Mouse (Mus musculus): Measurements from ENCODE around the gene Tdgf1. TPM values are rescaled to one million over a fixed set of nuclear protein-coding genes. Genes with fewer than 3 reads are reported as not detected.

The Tdgf1 gene
- polyA plus RNA-seq, 1 experiment from 2014 or later: not detected

GRCm38 (mm10) chr9:110954681-110955445 lies 8.9 kb upstream of the Tdgf1 start:
- H3K27me3 ChIP-seq (ENCODE audit: insufficient read depth, low read length): 0 out of 2 replicates have a peak, but pooled peaks cover 8% of the 10 kb centered on the region
- H3K4me2 ChIP-seq (ENCODE audit: low read length): no peak overlapping the region
- H3K4me3 ChIP-seq (replicated peaks; ENCODE audit: low read depth, low read length): no peak overlapping the region
- WGBS: 50% methylated on average over 2 of the region's 2 CpGs
- DNase-seq (ENCODE audit: low spot score) (no peak), ATAC-seq (replicated peaks; ENCODE audit: low FRiP score, low read depth) (no peak)
- H3K36me3 ChIP-seq (ENCODE audit: insufficient read depth, low read length): no peaks in the 10 kb centered on the region
- no peak overlapping the region for H3K27ac ChIP-seq
- H3K9ac ChIP-seq (ENCODE audit: low read depth, low read length): no peak overlapping the region
- no peaks in the 10 kb centered on the region for H3K4me1 ChIP-seq (replicated peaks; ENCODE audit: insufficient read depth, low read length)
- H3K9me3 ChIP-seq (replicated peaks; ENCODE audit: low read length): no peaks in the 10 kb centered on the region
- TF ChIP-seq CTCF (IDR thresholded peaks at IDR 0.05; ENCODE audit: low read depth): no peak

GRCm38 (mm10) chr9:110953550-110954461 lies 7.8 kb upstream of the Tdgf1 start:
- peak; percentile 84 for TF ChIP-seq CTCF (IDR thresholded peaks at IDR 0.05; ENCODE audit: low read depth)

GRCm38 (mm10) chr9:110952931-110953549 lies 7.1 kb upstream of the Tdgf1 start:
- Histone ChIP-seq H3K4me3 (replicated peaks; ENCODE audit: low read depth, low read length) (peak overlapping the region; percentile 59), H3K36me3 (ENCODE audit: insufficient read depth, low read length) (no peaks in the 10 kb centered on the region), H3K27me3 (ENCODE audit: insufficient read depth, low read length) (0 out of 2 replicates have a peak, but pooled peaks cover 8% of the 10 kb centered on the region), H3K9ac (ENCODE audit: low read depth, low read length) (0 out of 2 replicates have a peak overlapping the region, but pooled peaks have one; percentile 50), H3K4me1 (replicated peaks; ENCODE audit: insufficient read depth, low read length) (no peaks in the 10 kb centered on the region), H3K27ac (no peak overlapping the region), H3K9me3 (replicated peaks; ENCODE audit: low read length) (no peaks in the 10 kb centered on the region), H3K4me2 (ENCODE audit: low read length) (peak overlapping the region; percentile 97)
- WGBS: 47% methylated on average over 5 of the region's 5 CpGs
- no peak for ATAC-seq (replicated peaks; ENCODE audit: low FRiP score, low read depth)
- DNase-seq (ENCODE audit: low spot score): no peak
- no peak for TF ChIP-seq CTCF (IDR thresholded peaks at IDR 0.05; ENCODE audit: low read depth)

More at GRCm38 (mm10) chr9:110953550-110954461, 7.8 kb upstream of the Tdgf1 start:
- DNase-seq (ENCODE audit: low spot score) (peak; percentile 87), ATAC-seq (replicated peaks; ENCODE audit: low FRiP score, low read depth) (peak; percentile 62)
- 1% methylated on average over 44 of the region's 44 CpGs for WGBS
- Histone ChIP-seq H3K4me2 (ENCODE audit: low read length) (peak overlapping the region; percentile 97), H3K4me1 (replicated peaks; ENCODE audit: insufficient read depth, low read length) (no peaks in the 10 kb centered on the region), H3K9me3 (replicated peaks; ENCODE audit: low read length) (no peaks in the 10 kb centered on the region), H3K36me3 (ENCODE audit: insufficient read depth, low read length) (no peaks in the 10 kb centered on the region), H3K4me3 (replicated peaks; ENCODE audit: low read depth, low read length) (peak overlapping the region; percentile 59), H3K27me3 (ENCODE audit: insufficient read depth, low read length) (0 out of 2 replicates have a peak, but pooled peaks cover 8% of the 10 kb centered on the region), H3K9ac (ENCODE audit: low read depth, low read length) (peak overlapping the region; percentile 50), H3K27ac (no peak overlapping the region)

GRCm38 (mm10) chr9:110952398-110952797 lies 6.4 kb upstream of the Tdgf1 start:
- no peak overlapping the region for H3K27ac ChIP-seq
- no peaks in the 10 kb centered on the region for H3K9me3 ChIP-seq (replicated peaks; ENCODE audit: low read length)
- H3K4me2 ChIP-seq (ENCODE audit: low read length): no peak overlapping the region
- WGBS: 58% methylated on average over 6 of the region's 6 CpGs
- ATAC-seq (replicated peaks; ENCODE audit: low FRiP score, low read depth) (no peak), DNase-seq (ENCODE audit: low spot score) (no peak)
- no peaks in the 10 kb centered on the region for H3K4me1 ChIP-seq (replicated peaks; ENCODE audit: insufficient read depth, low read length)
- no peaks in the 10 kb centered on the region for H3K36me3 ChIP-seq (ENCODE audit: insufficient read depth, low read length)
- H3K27me3 ChIP-seq (ENCODE audit: insufficient read depth, low read length): peaks cover 8% of the 10 kb centered on the region; the same call in 1 of the 2 replicates
- H3K4me3 ChIP-seq (replicated peaks; ENCODE audit: low read depth, low read length): no peak overlapping the region
- no peak overlapping the region for H3K9ac ChIP-seq (ENCODE audit: low read depth, low read length)
- no peak for TF ChIP-seq CTCF (IDR thresholded peaks at IDR 0.05; ENCODE audit: low read depth)

GRCm38 (mm10) chr9:110951866-110952265 lies 5.9 kb upstream of the Tdgf1 start:
- Histone ChIP-seq H3K4me3 (replicated peaks; ENCODE audit: low read depth, low read length) (no peak overlapping the region), H3K9ac (ENCODE audit: low read depth, low read length) (no peak overlapping the region), H3K36me3 (ENCODE audit: insufficient read depth, low read length) (no peaks in the 10 kb centered on the region), H3K27ac (no peak overlapping the region), H3K4me2 (ENCODE audit: low read length) (no peak overlapping the region), H3K9me3 (replicated peaks; ENCODE audit: low read length) (no peaks in the 10 kb centered on the region), H3K4me1 (replicated peaks; ENCODE audit: insufficient read depth, low read length) (no peaks in the 10 kb centered on the region), H3K27me3 (ENCODE audit: insufficient read depth, low read length) (peaks cover 10% of the 10 kb centered on the region; the same call in 1 of the 2 replicates)
- no peak for TF ChIP-seq CTCF (IDR thresholded peaks at IDR 0.05; ENCODE audit: low read depth)
- DNase-seq (ENCODE audit: low spot score): no peak
- ATAC-seq (replicated peaks; ENCODE audit: low FRiP score, low read depth): no peak
- WGBS: 94% methylated on average over 13 of the region's 13 CpGs

- ATAC-seq (replicated peaks; ENCODE audit: low FRiP score, low read depth) (no peak), DNase-seq (ENCODE audit: low spot score) (no peak)
- WGBS: 76% methylated on average over 11 of the region's 11 CpGs
- Histone ChIP-seq H3K27me3 (ENCODE audit: insufficient read depth, low read length) (peaks cover 15% of the 10 kb centered on the region), H3K4me1 (replicated peaks; ENCODE audit: insufficient read depth, low read length) (no peaks in the 10 kb centered on the region), H3K9ac (ENCODE audit: low read depth, low read length) (no peak within 1 kb of the TSS), H3K4me3 (replicated peaks; ENCODE audit: low read depth, low read length) (no peak within 1 kb of the TSS), H3K9me3 (replicated peaks; ENCODE audit: low read length) (no peaks in the 10 kb centered on the region), H3K4me2 (ENCODE audit: low read length) (no peak within 1 kb of the TSS), H3K36me3 (ENCODE audit: insufficient read depth, low read length) (no peaks in the 10 kb centered on the region), H3K27ac (no peak within 1 kb of the TSS)
- no peak for TF ChIP-seq CTCF (IDR thresholded peaks at IDR 0.05; ENCODE audit: low read depth)
Observed at GRCm38 (mm10) chr9:110951397-110951796, 5.4 kb upstream of the Tdgf1 start, which contains the start of gene Lrrc2. Gene Lrrc2 (plus strand): TSS chr9:110951545.
